Mouse (Mus musculus): Measurements from ENCODE around the gene Ctr9.

Ctr9 gene

DNA sequence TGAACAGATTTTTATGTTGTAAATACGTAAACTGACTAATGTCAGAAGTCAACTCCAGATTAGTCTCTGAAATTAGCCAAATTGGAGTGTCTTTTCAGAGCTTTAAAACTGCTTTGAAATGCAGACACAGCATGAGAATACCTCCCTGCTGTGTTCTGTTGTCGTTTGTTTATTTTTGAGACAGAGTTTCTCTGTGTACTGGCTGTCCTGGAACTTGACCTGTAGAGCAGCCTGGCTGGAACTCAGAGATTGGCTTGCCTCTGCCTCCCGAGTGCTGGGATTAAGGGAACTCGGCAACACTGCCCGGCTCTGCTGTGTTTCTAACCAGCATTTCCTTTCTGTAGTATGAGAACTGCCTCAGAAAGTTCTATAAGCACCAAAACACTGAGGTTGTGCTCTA, 20.2 kb downstream of the Ctr9 start:
- DNase-seq, result no peak

DNA sequence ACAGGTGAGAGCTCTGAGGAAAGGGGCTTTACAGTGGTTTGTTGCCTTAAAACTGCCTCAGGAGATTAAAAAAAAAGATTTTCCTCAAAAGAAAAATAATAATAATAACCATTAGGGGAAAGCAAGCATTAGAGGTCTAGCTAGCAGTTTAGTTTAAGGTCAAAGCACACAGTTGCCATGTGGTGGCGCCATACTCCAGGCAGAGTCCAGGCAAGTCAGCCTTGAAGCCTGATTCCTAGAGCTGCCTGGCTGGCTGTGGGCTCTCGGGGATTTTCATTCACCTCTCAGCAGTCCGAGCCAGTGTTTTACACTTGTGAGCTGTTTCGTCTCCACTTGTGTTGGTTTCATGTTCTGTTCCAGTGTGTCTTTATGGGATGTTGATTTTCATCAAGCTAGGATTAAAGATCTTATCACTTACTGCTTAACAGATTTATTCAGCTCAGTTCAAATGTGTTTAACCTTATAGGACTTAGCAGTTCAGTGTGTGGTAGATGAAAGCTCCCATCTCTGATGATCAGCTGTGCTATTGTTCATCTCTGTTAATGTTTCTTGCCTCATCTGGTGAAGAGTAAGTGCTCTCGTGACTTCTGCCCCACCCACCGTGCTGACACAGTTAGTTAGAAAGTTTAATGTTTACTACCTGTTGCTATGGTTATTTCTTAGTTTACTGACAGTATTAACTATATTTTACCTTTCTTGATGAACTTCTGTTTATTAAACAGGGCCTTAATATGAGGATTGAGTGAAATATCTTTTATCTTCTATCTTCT, 21.1 kb downstream of the Ctr9 start:
- DNase-seq, result peak; percentile 58 to 59

GRCm38 (mm10) chr7:111055221-111055620, 26.5 kb downstream of the Ctr9 start:
- DNase-seq, result no peak

GRCm38 (mm10) chr7:111055984-111056657, 27.4 kb downstream of the Ctr9 start:
- no peak for DNase-seq

GRCm38 (mm10) chr7:111059527-111059926, 30.8 kb downstream of the Ctr9 start:
- DNase-seq, result no peak

DNA sequence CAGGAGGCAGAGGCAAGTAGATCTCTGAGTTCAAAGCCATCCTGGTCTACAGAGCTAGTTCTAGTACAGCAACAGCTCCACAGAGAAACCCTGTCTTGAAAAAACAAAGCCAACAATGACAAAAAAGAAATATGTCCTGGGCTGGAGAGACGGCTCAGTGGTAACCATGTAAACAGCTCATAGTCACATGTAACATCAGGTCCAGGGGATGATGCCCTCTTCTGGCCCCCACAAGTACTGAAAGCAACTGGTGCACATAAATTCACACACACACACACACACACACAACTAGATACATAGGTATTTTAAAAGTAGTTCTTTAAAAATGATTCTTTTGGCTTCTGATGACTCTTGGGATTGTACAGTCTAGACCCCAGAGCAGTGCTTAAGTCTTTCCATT, 34.2 kb downstream of the Ctr9 start:
- DNase-seq, result no peak

GRCm38 (mm10) chr7:111068181-111068580, 39.4 kb downstream of the Ctr9 start:
- no peak for DNase-seq

DNA sequence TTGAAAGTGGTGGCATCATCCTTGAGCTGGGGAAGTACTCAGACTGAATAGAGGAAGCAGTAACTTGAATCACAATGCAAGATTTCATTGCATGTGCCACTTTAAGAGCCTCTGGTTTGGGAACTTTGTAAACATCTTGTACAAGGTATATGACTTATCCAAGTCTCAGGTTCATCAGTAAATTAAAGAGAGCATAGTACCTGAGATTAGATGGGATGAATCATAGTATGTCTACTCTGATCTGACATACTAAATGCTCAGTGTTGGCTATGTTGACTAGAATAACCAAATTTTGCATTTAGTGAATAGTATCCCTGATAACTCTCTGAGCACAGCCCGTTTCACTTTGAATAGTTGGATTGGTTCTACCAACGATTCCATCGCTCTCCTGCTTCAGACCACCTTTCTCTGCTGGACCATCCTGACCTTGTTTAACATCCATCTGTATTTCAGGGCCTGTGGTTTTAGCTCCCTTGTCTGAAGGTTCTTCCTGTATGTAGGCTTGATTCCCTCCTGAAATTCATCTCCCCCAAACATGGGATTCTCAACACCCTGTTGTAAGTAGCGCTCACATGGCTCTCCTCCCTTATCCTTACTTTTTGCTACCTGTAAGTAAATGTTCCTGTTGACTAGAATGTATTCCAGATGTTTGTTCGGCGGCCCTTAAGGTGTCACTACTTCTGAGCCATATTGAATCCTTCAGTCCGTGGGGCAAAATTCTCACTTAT, 40.9 kb downstream of the Ctr9 start:
- no peak for DNase-seq

DNA sequence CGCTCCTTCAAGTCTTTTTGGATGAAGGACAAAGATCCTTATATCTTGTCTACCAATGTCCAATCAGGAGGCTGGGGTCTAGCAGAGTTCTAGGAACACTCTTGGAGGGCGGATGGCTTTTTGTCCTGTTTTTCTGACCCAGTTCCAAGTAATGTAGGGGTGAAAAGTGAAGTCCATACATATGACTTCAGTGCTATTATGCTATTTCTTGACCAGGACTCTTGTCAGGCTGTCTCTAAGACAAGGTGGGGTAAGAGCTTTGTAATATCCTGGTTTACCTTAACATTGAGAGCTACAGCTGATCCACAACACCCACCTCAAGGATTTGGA, 41.4 kb downstream of the Ctr9 start:
- no peak for DNase-seq

DNA sequence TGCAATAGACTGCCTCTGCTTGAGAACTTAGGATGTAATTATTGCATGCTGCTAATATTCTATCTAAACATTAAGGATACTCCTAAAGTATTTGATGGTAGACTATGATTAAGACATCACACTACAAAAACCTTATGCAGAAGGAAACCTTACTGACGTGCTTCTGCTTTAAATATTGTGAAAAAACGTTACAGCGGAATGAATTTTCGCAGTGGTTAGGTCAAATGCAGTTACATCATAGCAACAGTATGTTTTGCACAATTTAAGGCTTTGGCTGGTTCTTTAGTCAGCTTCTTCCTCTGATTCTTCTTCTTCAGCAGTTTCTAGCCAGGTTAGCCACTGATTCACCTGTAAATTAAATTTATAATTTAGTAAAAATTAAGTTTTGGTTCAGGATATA, 43.7 kb downstream of the Ctr9 start:
- no peak for DNase-seq

- no peak for DNase-seq
Observed at GRCm38 (mm10) chr7:111075288-111075687, 46.5 kb downstream of the Ctr9 start.

- DNase-seq, result no peak
Observed at GRCm38 (mm10) chr7:111078271-111078670, 49.5 kb downstream of the Ctr9 start.

GRCm38 (mm10) chr7:111080026-111080425, 51.3 kb downstream of the Ctr9 start:
- DNase-seq, result no peak

DNA sequence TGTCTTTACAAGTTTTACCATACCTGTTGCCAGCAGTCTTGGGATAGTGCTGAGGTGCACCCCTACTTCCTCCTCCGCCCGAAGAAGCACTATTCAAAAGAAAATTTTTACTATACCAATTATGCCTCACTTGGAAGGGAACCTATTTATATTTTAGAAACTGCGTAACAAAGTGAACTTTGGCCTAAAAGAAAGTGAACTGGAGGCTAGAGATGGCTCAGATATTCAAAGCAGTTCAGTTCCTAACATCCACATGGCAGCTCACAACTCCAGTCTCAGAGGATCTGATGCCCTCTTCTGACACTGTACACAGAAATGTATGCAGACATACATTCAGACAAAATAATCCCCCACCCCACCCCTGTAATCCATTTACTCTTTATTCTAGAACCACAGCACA, 52.1 kb downstream of the Ctr9 start:
- DNase-seq, result no peak

DNA sequence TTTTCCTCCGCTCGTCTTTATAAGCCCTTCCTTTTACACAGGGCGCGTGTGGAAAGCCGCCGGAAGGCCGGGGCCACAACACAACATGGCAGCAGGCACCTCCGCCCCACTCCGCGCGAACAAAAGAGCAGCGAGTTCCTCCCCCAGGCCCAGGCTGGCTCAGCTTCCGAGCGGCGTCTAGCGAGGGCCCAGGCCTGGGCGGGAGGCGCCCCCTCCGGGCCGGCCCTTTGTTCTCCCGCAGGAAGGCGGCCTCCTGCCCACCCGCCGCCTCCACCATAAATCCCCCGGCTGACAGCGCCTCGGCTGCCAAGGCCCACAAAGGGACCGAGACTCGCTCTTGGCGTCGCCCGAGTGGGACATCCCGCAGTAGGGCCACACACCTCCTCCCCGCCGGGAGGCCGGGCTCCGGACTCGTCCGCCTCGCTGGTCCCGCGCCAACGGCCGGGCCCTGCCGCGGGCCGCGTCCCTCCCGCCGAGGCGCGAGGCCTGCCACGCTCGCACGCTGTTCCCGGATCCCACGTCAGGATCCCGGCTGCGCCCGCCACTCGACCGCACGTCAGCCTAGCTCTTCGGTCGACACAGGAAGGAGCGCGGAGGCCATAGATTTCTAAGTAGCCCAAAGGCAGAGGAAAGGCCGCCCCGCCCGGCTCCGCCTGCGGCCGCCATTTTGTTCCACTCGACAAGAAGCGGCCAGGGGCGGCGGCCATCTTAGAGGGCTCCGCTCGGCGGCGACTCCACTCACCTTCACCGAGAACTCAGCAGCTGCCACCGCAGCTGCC, 53.5 kb downstream of the Ctr9 start:
- DNase-seq, result peak; percentile 83 to 86

- DNase-seq, result peak; percentile 98 to 99
Observed at GRCm38 (mm10) chr7:111082822-111083732, 54.3 kb downstream of the Ctr9 start, which contains the start of gene Eif4g2. Eif4g2 (minus strand) TSS chr7:111083030.

DNA sequence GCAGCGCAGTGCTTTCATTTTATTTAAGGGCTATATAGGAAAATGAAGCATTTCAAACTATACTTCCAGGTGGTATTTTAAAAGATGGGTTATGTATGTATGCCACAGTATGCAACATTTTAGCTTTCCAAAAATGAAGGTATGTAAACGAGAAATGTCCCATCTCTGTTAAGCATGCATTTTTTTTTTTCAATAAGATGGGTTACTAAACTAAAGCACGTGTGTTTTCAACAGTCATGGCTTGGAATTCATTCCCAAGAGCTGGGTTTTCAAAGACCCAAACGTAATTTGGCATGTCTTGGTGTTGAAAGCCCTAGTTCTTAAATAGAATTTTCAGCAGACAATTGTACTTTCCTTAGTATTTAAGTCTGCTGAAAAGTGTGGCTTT, 55.0 kb downstream of the Ctr9 start:
- no peak for DNase-seq

- DNase-seq, result no peak
Observed at GRCm38 (mm10) chr7:111084443-111084842, 55.7 kb downstream of the Ctr9 start.

- DNase-seq, result no peak
Observed at GRCm38 (mm10) chr7:111085153-111085552, 56.4 kb downstream of the Ctr9 start.

DNA sequence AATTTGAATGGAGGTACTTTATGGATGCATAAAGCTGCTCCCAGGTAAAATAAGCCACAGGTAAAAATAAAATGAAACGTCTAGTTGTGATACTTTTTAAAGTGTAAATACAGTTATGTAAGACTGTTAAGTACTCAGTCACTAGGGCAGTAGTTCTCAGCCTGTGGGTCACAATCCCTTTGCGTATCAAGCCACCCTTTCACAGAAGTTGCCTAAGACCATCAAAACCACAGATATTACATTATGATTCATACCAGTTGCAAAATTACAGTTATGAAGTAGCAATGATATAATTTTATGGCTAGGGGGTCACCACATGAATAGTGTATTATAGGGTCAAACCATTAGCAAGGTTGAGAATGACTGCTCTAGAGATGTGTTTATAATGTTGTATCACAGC, 66.4 kb downstream of the Ctr9 start:
- no peak for DNase-seq

DNA sequence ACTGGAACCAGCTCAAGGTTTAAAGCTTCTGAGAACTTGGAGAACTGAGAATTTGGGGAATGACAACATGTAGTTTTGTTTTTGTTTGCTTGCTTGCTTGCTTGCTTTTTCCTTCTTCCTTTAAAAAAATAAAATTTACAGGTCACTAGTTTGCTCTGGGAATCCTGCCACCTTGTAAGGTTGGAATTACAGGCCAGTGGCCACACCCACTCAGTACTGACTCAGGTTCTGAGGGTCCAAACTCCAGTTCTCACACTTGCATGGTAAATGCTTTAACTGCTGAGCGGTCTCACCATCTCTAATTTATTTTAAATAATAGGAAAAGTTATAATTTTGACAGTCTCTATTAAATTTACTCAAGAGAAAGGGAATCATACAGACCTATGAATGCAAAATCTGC, 69.4 kb downstream of the Ctr9 start:
- no peak for DNase-seq
